In genomic region chr8:112730583-112731432, GRCm38 (mm10) we compare ENCODE assay signal across 32 mouse cellular contexts.
DNase-seq lines count a peak whose midpoint lies in the region; ATAC-seq lines count a peak whose summit lies in the region.
"Had no signal": no experiment of that assay in that cellular context is flagged by ENCODE, and none has a peak within 500 bp of the region (broad histone marks: within the 10 kb centered on the region; RNA-seq: fewer than 3 reads in every experiment).

No protein-coding gene starts in this region.

- no peaks in the 10 kb centered on the region for H3K9me3 ChIP-seq in stomach, embryonic 14.5 days (ENCODE audit: control insufficient read depth, low read depth, low read length)
- H3K9me3 ChIP-seq in liver, embryonic 12.5 days (replicated peaks), result peaks cover 20% of the 10 kb centered on the region; the same call in 1 of the 2 replicates
- H3K9me3 ChIP-seq: embryonic facial prominence, embryonic 12.5 days; forebrain, embryonic 10.5 days; hindbrain, embryonic 15.5 days; limb, embryonic 13.5 days; midbrain, embryonic 12.5 days had no signal

- peak overlapping the region; percentile 61; the same call in 1 of the 2 replicates for H3K27ac ChIP-seq in stomach, embryonic 14.5 days (ENCODE audit: low read length)
- no peak overlapping the region for H3K27ac ChIP-seq in liver, embryonic 12.5 days
- H3K27ac ChIP-seq: embryonic facial prominence, embryonic 12.5 days; forebrain, embryonic 10.5 days; gastrocnemius, adult 2 months; heart, adult 2 months; heart, embryonic 13.5 days; hindbrain, embryonic 15.5 days; limb, embryonic 13.5 days; midbrain, embryonic 12.5 days had no signal

- peak; percentile 22 for DNase-seq in 3134 (ENCODE audit: extremely low read depth, insufficient read length, low spot score)
- DNase-seq in 3T3-L1 (ENCODE audit: low read depth, low spot score), result peak; percentile 2
- DNase-seq in brain, adult 2 months (ENCODE audit: low read depth, low spot score), result peak; percentile 45
- no peak for DNase-seq in thymus, adult 18-20 months
- no peak for DNase-seq in right cerebral cortex, postnatal 25 days
- DNase-seq in heart, adult 9 months (ENCODE audit: low spot score in 2 of 2), result no peak
- DNase-seq: adrenal gland, adult 2 months; adrenal gland, postnatal 36 days; cerebellum, adult 9-10 months; cerebellum, postnatal 36 days; embryo, embryonic 11 days; gastrocnemius, adult 2 months; gastrocnemius, postnatal 36 days; heart, adult 2 months; heart, postnatal 10 days; kidney, adult 11 months; kidney, postnatal 14 days; layer of hippocampus, adult 9-11 months; liver, postnatal 0 days; lung, postnatal 10 days; right cerebral cortex, postnatal 14 days had no signal

- 56% methylated on average over 15 of the region's 15 CpGs for WGBS in stomach, embryonic 14.5 days
- WGBS in liver, embryonic 12.5 days (ENCODE audit: insufficient replicate concordance), result 71% methylated on average over 15 of the region's 15 CpGs

- H3K4me1 ChIP-seq in stomach, embryonic 14.5 days (ENCODE audit: control insufficient read depth, insufficient read depth, low read length), result 0 out of 2 replicates have a peak, but pooled peaks cover 3% of the 10 kb centered on the region
- H3K4me1 ChIP-seq in liver, embryonic 12.5 days, result no peaks in the 10 kb centered on the region
- H3K4me1 ChIP-seq: embryonic facial prominence, embryonic 12.5 days; forebrain, embryonic 10.5 days; heart, embryonic 13.5 days; hindbrain, embryonic 15.5 days; midbrain, embryonic 12.5 days had no signal

- no peak overlapping the region for H3K9ac ChIP-seq in stomach, embryonic 14.5 days (replicated peaks; ENCODE audit: low read depth, low read length)
- no peak overlapping the region for H3K9ac ChIP-seq in liver, embryonic 12.5 days
- H3K9ac ChIP-seq: embryonic facial prominence, embryonic 12.5 days; heart, embryonic 13.5 days; hindbrain, embryonic 15.5 days; limb, embryonic 13.5 days; liver, postnatal 0 days; midbrain, embryonic 12.5 days had no signal

- H3K4me2 ChIP-seq in stomach, embryonic 14.5 days (replicated peaks; ENCODE audit: low read depth, low read length), result no peak overlapping the region
- no peak overlapping the region for H3K4me2 ChIP-seq in liver, embryonic 12.5 days
- H3K4me2 ChIP-seq: embryonic facial prominence, embryonic 12.5 days; heart, embryonic 13.5 days; hindbrain, embryonic 15.5 days; limb, embryonic 13.5 days; liver, embryonic 11.5 days; midbrain, embryonic 12.5 days had no signal

- H3K27me3 ChIP-seq in stomach, embryonic 14.5 days (ENCODE audit: control insufficient read depth, insufficient read depth, low read length), result no peaks in the 10 kb centered on the region
- H3K27me3 ChIP-seq in liver, embryonic 12.5 days (replicated peaks), result no peaks in the 10 kb centered on the region
- H3K27me3 ChIP-seq: embryonic facial prominence, embryonic 12.5 days; heart, embryonic 13.5 days; hindbrain, embryonic 15.5 days; limb, embryonic 13.5 days; midbrain, embryonic 12.5 days had no signal

- peak; percentile 77; the same call in 1 of the 2 replicates for ATAC-seq in stomach, embryonic 14.5 days (ENCODE audit: insufficient number of reproducible peaks, insufficient read depth, low FRiP score, low read depth)
- no peak for ATAC-seq in liver, embryonic 12.5 days
- ATAC-seq: activated CD4-positive, CD25-positive, alpha-beta regulatory T cell, adult 4 months; forebrain, embryonic 16.5 days; liver, postnatal 0 days had no signal

- no peaks in the 10 kb centered on the region for H3K36me3 ChIP-seq in stomach, embryonic 14.5 days (ENCODE audit: control insufficient read depth, insufficient read depth, low read length)
- H3K36me3 ChIP-seq in liver, embryonic 12.5 days, result no peaks in the 10 kb centered on the region
- H3K36me3 ChIP-seq: embryonic facial prominence, embryonic 12.5 days; forebrain, embryonic 10.5 days; heart, embryonic 13.5 days; hindbrain, embryonic 15.5 days; limb, embryonic 13.5 days; midbrain, embryonic 12.5 days had no signal

- H3K4me3 ChIP-seq in stomach, embryonic 14.5 days (ENCODE audit: low read depth, low read length), result no peak overlapping the region
- H3K4me3 ChIP-seq in liver, embryonic 12.5 days, result no peak overlapping the region
- H3K4me3 ChIP-seq: embryonic facial prominence, embryonic 12.5 days; forebrain, embryonic 10.5 days; gastrocnemius, adult 2 months; heart, adult 2 months; heart, embryonic 13.5 days; hindbrain, embryonic 15.5 days; limb, embryonic 13.5 days; midbrain, embryonic 12.5 days had no signal

Comparison
In these comparisons a context has a peak if more than half of its experiments do, and no peak if none do; other contexts are left out.
1. DNase-seq: peak in 3134 (single experiment), 3T3-L1 (single experiment) and brain, adult 2 months (single experiment); none in thymus, adult 18-20 months (0 of 2), right cerebral cortex, postnatal 25 days (single experiment) and heart, adult 9 months (0 of 2).